24 mouse cellular contexts compared by ENCODE assay signal in the genomic region with DNA sequence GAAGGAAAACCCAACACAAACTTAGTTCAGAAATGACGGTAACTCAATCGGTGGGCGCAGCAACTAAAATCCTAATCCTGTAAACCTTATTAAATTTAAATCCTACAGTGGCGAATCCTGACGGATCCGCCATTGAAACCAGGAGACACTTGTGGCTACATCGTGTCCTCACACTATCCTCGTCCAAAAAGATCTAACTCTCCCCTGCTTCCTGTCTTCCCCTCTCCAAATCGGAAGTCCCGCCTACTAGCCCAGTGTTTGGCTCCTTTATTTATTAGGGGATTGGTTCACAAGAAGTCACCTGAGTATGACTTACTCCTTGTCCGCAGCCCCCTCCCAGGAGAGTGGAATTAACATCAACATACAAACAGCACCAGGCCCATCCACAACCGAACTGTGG.
"Had no signal": no experiment of that assay in that cellular context is flagged by ENCODE, and none has a peak within 500 bp of the region (broad histone marks: within the 10 kb centered on the region; RNA-seq: fewer than 3 reads in every experiment).

No protein-coding gene starts in this region.

- H3K9me3 ChIP-seq: kidney, embryonic 15.5 days; limb, embryonic 12.5 days; limb, embryonic 15.5 days; midbrain, embryonic 12.5 days; midbrain, embryonic 15.5 days; neural tube, embryonic 13.5 days; stomach, embryonic 15.5 days had no signal

- H3K36me3 ChIP-seq: midbrain, embryonic 12.5 days; midbrain, embryonic 15.5 days; neural tube, embryonic 13.5 days had no signal

- ATAC-seq: liver, postnatal 0 days; lung, postnatal 0 days; midbrain, embryonic 15.5 days had no signal

- DNase-seq: kidney, adult 8-10 months; kidney, postnatal 10 days; kidney, postnatal 36 days; left cerebral cortex, postnatal 4 days; liver, postnatal 0 days; lung, embryonic 14.5 days; lung, postnatal 4 days; retina, postnatal 1 day; right cerebral cortex, postnatal 25 days; spleen, adult 18-20 months; thymus, adult 2 months; thymus, postnatal 14 days; thymus, postnatal 4 days had no signal

- H3K27me3 ChIP-seq: kidney, embryonic 15.5 days; limb, embryonic 12.5 days; limb, embryonic 15.5 days; midbrain, embryonic 15.5 days; neural tube, embryonic 13.5 days; stomach, embryonic 15.5 days had no signal

- H3K4me2 ChIP-seq: kidney, embryonic 15.5 days; limb, embryonic 12.5 days; limb, embryonic 15.5 days; liver, embryonic 11.5 days; lung, embryonic 14.5 days; midbrain, embryonic 12.5 days; midbrain, embryonic 15.5 days; neural tube, embryonic 13.5 days; stomach, embryonic 15.5 days had no signal

- H3K27ac ChIP-seq: kidney, embryonic 15.5 days; limb, embryonic 12.5 days; limb, embryonic 15.5 days; liver, embryonic 14.5 days; midbrain, embryonic 12.5 days; midbrain, embryonic 15.5 days; neural tube, embryonic 13.5 days; stomach, embryonic 15.5 days had no signal

- H3K4me1 ChIP-seq: midbrain, embryonic 12.5 days; stomach, embryonic 15.5 days had no signal

- H3K4me3 ChIP-seq: kidney, embryonic 15.5 days; limb, embryonic 12.5 days; limb, embryonic 15.5 days; midbrain, embryonic 12.5 days; midbrain, embryonic 15.5 days; myocyte; neural tube, embryonic 13.5 days; stomach, embryonic 15.5 days had no signal

- H3K9ac ChIP-seq: kidney, embryonic 15.5 days; limb, embryonic 12.5 days; limb, embryonic 15.5 days; liver, embryonic 14.5 days; liver, postnatal 0 days; lung, embryonic 14.5 days; midbrain, embryonic 12.5 days; midbrain, embryonic 15.5 days; neural tube, embryonic 13.5 days; stomach, embryonic 15.5 days had no signal
